Mouse (Mus musculus): ENCODE measurements around the gene Tsc22d2.
A peak's percentile ranks its signal among the peaks of the same experiment; 100 is the strongest.

The Tsc22d2 gene

GRCm38 (mm10) chr3:58478755-58479455, 64.4 kb downstream of the Tsc22d2 start:
- no peaks in the 10 kb centered on the region for H3K27me3 ChIP-seq (ENCODE audit: control insufficient read depth, insufficient read depth, low read length, poor library complexity, severe bottlenecking)
- DNase-seq (ENCODE audit: low read depth, low spot score) = no peak
- H3K36me3 ChIP-seq (ENCODE audit: control insufficient read depth, insufficient read depth, low read length, poor library complexity, severe bottlenecking) = no peaks in the 10 kb centered on the region

GRCm38 (mm10) chr3:58485883-58486282, 71.4 kb downstream of the Tsc22d2 start:
- no peaks in the 10 kb centered on the region for H3K27me3 ChIP-seq (ENCODE audit: control insufficient read depth, insufficient read depth, low read length, poor library complexity, severe bottlenecking)
- peak; percentile 71 for DNase-seq (ENCODE audit: low read depth, low spot score)

GRCm38 (mm10) chr3:58487121-58487520, 72.6 kb downstream of the Tsc22d2 start:
- Histone ChIP-seq H3K36me3 (ENCODE audit: control insufficient read depth, insufficient read depth, low read length, poor library complexity, severe bottlenecking) (no peaks in the 10 kb centered on the region), H3K27me3 (ENCODE audit: control insufficient read depth, insufficient read depth, low read length, poor library complexity, severe bottlenecking) (no peaks in the 10 kb centered on the region)
- peak; percentile 35 for DNase-seq (ENCODE audit: low read depth, low spot score)

More at GRCm38 (mm10) chr3:58485883-58486282, 71.4 kb downstream of the Tsc22d2 start:
- H3K36me3 ChIP-seq (ENCODE audit: control insufficient read depth, insufficient read depth, low read length, poor library complexity, severe bottlenecking) = no peaks in the 10 kb centered on the region

- peak; percentile 34 for DNase-seq (ENCODE audit: low read depth, low spot score)
- H3K27me3 ChIP-seq (ENCODE audit: control insufficient read depth, insufficient read depth, low read length, poor library complexity, severe bottlenecking) = no peaks in the 10 kb centered on the region
- no peaks in the 10 kb centered on the region for H3K36me3 ChIP-seq (ENCODE audit: control insufficient read depth, insufficient read depth, low read length, poor library complexity, severe bottlenecking)
Measured at GRCm38 (mm10) chr3:58487999-58488775, 73.7 kb downstream of the Tsc22d2 start.

GRCm38 (mm10) chr3:58490787-58491186, 76.3 kb downstream of the Tsc22d2 start:
- peak; percentile 74 for DNase-seq (ENCODE audit: low read depth, low spot score)
- no peaks in the 10 kb centered on the region for H3K27me3 ChIP-seq (ENCODE audit: control insufficient read depth, insufficient read depth, low read length, poor library complexity, severe bottlenecking)

GRCm38 (mm10) chr3:58493621-58494020, 79.1 kb downstream of the Tsc22d2 start:
- no peaks in the 10 kb centered on the region for H3K27me3 ChIP-seq (ENCODE audit: control insufficient read depth, insufficient read depth, low read length, poor library complexity, severe bottlenecking)
- DNase-seq (ENCODE audit: low read depth, low spot score) = no peak
- no peaks in the 10 kb centered on the region for H3K36me3 ChIP-seq (ENCODE audit: control insufficient read depth, insufficient read depth, low read length, poor library complexity, severe bottlenecking)

More at GRCm38 (mm10) chr3:58490787-58491186, 76.3 kb downstream of the Tsc22d2 start:
- no peaks in the 10 kb centered on the region for H3K36me3 ChIP-seq (ENCODE audit: control insufficient read depth, insufficient read depth, low read length, poor library complexity, severe bottlenecking)

- no peaks in the 10 kb centered on the region for H3K27me3 ChIP-seq (ENCODE audit: control insufficient read depth, insufficient read depth, low read length, poor library complexity, severe bottlenecking)
- DNase-seq (ENCODE audit: low read depth, low spot score) = peak; percentile 57
- H3K36me3 ChIP-seq (ENCODE audit: control insufficient read depth, insufficient read depth, low read length, poor library complexity, severe bottlenecking) = no peaks in the 10 kb centered on the region
Measured at GRCm38 (mm10) chr3:58501961-58502360, 87.4 kb downstream of the Tsc22d2 start.

- no peaks in the 10 kb centered on the region for H3K27me3 ChIP-seq (ENCODE audit: control insufficient read depth, insufficient read depth, low read length, poor library complexity, severe bottlenecking)
- no peaks in the 10 kb centered on the region for H3K36me3 ChIP-seq (ENCODE audit: control insufficient read depth, insufficient read depth, low read length, poor library complexity, severe bottlenecking)
- DNase-seq (ENCODE audit: low read depth, low spot score) = peak; percentile 30
Measured at GRCm38 (mm10) chr3:58503720-58504333, 89.3 kb downstream of the Tsc22d2 start.

GRCm38 (mm10) chr3:58504676-58505075, 90.2 kb downstream of the Tsc22d2 start:
- Histone ChIP-seq H3K36me3 (ENCODE audit: control insufficient read depth, insufficient read depth, low read length, poor library complexity, severe bottlenecking) (no peaks in the 10 kb centered on the region), H3K27me3 (ENCODE audit: control insufficient read depth, insufficient read depth, low read length, poor library complexity, severe bottlenecking) (no peaks in the 10 kb centered on the region)
- no peak for DNase-seq (ENCODE audit: low read depth, low spot score)

GRCm38 (mm10) chr3:58508020-58508750, 93.7 kb downstream of the Tsc22d2 start:
- DNase-seq (ENCODE audit: low read depth, low spot score) = peak; percentile 59
- Histone ChIP-seq H3K36me3 (ENCODE audit: control insufficient read depth, insufficient read depth, low read length, poor library complexity, severe bottlenecking) (no peaks in the 10 kb centered on the region), H3K27me3 (ENCODE audit: control insufficient read depth, insufficient read depth, low read length, poor library complexity, severe bottlenecking) (no peaks in the 10 kb centered on the region)

- no peaks in the 10 kb centered on the region for H3K36me3 ChIP-seq (ENCODE audit: control insufficient read depth, insufficient read depth, low read length, poor library complexity, severe bottlenecking)
- no peaks in the 10 kb centered on the region for H3K27me3 ChIP-seq (ENCODE audit: control insufficient read depth, insufficient read depth, low read length, poor library complexity, severe bottlenecking)
- DNase-seq (ENCODE audit: low read depth, low spot score) = peak; percentile 64
Measured at GRCm38 (mm10) chr3:58511581-58511980, 97.1 kb downstream of the Tsc22d2 start.

- no peaks in the 10 kb centered on the region for H3K36me3 ChIP-seq (ENCODE audit: control insufficient read depth, insufficient read depth, low read length, poor library complexity, severe bottlenecking)
- H3K27me3 ChIP-seq (ENCODE audit: control insufficient read depth, insufficient read depth, low read length, poor library complexity, severe bottlenecking) = no peaks in the 10 kb centered on the region
- no peak for DNase-seq (ENCODE audit: low read depth, low spot score)
Measured at GRCm38 (mm10) chr3:58512740-58513139, 98.2 kb downstream of the Tsc22d2 start.

- Histone ChIP-seq H3K36me3 (ENCODE audit: control insufficient read depth, insufficient read depth, low read length, poor library complexity, severe bottlenecking) (no peaks in the 10 kb centered on the region), H3K27me3 (ENCODE audit: control insufficient read depth, insufficient read depth, low read length, poor library complexity, severe bottlenecking) (no peaks in the 10 kb centered on the region)
- peak; percentile 74 for DNase-seq (ENCODE audit: low read depth, low spot score)
Measured at GRCm38 (mm10) chr3:58513483-58513882, 99.0 kb downstream of the Tsc22d2 start.

- Histone ChIP-seq H3K36me3 (ENCODE audit: control insufficient read depth, insufficient read depth, low read length, poor library complexity, severe bottlenecking) (peaks cover 6% of the 10 kb centered on the region), H3K27me3 (ENCODE audit: control insufficient read depth, insufficient read depth, low read length, poor library complexity, severe bottlenecking) (no peaks in the 10 kb centered on the region)
- peak; percentile 37 for DNase-seq (ENCODE audit: low read depth, low spot score)
Measured at GRCm38 (mm10) chr3:58515947-58516601, 101.6 kb downstream of the Tsc22d2 start.
